Mouse (Mus musculus) layer of hippocampus, adult 9-10 months (tissue): Measurements from ENCODE around the gene Agap2.

Experiments
- DNase-seq: peaks from one replicate; pipeline ENCODE4 v3.0.0; 2022; ENCODE audit warnings: low spot score

The Agap2 gene

DNA sequence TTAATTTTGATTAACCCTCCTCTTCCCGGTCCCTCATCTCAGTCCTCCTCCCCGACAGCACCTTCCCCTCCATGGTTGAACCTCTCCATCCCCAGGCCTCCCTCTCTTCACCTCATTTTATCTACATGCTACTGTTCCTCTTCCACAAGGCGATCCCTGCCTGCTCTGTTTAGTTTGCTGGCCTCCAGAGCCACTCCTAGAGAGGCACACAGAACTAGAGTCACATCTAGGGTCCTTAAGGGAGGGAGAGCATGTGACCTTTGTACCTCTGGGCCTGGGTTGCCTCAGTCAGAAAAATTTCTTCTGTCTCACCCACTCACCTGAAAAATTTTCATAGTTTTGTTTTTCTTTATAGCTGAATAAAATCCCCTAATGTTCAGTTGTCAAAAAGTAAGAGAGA lies 62.8 kb downstream of the Agap2 start:
- no peak for DNase-seq

DNA sequence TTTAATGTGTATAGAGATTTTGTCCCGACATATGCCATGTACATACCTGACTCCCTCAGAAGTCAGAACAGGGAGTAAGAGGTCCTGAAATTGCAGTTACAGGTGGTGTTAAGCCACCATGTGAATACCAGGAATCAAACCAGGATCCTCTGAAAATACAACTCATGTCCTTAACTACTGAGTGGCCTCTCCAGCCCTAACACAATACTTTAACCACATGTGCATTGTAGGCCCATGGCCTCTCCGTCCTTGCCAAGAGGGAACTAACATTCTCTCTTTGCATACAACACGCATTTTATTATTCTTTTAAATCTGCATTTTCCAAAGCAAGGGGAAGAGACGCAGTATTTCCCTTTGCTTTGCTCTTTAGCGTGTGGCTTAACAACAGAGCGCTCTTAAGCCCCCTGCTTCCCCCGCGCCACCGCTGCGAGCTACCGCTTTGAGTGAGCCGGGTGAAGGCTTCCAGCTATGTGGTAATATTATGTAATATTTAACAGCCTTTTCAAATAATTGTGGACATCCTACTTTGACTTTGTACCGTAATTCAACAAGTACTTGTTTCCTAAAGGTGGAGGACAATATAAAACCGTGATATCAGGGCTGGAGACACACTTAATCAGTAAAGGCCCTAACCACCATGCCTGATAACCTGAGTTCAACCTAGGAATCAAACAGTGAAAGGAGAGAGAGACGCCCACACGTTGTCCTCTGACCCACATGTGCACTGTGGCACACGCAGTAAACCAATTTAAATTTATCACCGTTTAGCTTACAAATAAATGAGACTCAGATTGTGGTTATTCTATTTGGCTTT lies 63.5 kb downstream of the Agap2 start:
- DNase-seq: no peak

DNA sequence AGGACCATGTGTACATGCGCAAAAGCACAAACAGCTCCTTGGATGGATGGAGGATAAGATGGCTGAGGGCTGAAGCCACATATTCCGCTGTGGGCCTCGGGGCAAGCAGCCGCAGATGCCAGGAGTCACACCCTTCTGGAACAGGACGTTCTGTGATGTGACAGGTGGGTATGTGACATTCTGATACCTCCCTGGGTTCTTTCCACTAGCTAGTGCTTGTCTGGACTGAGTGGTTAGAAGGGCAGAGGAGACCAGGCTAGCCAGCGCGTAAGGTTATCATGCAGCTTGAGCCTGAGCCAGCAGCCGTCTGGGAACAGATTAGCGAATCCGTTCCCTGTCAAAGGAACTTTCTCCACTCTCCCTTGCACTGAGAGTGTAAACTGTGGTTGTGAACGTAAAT lies 65.9 kb downstream of the Agap2 start:
- no peak for DNase-seq

DNA sequence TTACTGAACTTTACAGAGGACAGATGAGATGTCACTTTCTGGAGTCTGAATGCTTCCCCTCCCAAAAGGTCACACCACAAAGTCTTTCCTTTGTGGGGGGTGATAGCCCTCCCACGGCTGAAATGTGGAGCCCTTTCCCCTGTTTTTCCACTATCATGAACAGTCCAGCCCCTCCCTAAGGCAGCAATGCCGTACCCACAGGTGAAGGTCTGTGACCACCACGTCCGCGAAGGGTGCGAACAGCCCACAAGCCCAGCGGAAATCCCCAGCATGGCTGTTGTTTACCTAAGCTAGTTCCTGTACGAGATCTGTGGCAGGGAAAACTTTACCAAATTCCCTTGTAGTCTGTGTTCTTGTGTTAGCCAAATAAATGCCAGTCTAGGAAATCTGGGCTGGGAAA lies 66.4 kb downstream of the Agap2 start:
- no peak for DNase-seq
